Comparison of ENCODE assay signal across 9 mouse cellular contexts in the genomic region with DNA sequence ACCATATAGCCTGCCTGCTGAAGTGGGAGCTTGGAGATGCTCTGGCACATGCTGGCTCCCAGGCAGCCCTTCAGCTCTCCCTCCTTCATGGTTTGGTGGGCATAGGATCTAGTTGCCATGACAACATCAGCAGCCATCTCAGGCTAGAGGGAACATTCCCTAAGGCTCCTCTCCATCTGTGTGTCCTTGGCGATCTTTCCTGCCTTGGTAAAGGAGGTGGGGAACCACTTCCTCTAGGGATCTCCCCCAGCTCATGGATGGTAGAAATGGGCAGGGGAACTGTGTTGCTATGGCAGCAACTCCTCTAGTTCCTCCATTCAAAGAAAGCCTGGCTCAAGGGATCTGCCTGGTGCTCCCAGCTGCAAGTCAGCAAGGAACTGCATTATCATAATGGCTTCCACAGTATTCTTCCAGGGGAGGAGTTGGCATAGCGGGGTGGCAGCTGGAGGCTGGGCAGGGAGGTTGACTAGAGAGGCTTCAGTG.
DNase-seq lines count a peak whose midpoint lies in the region; ATAC-seq and TF ChIP-seq lines count a peak whose summit lies in the region.
"Had no signal": no experiment of that assay in that cellular context is flagged by ENCODE, and none has a peak within 500 bp of the region (broad histone marks: within the 10 kb centered on the region; RNA-seq: fewer than 3 reads in every experiment).

No protein-coding gene starts in this region.

- peaks cover 3% of the 10 kb centered on the region for H3K4me1 ChIP-seq in cerebellum, adult 2 months (ENCODE audit: control insufficient read depth, insufficient read depth, low read length)
- peaks cover 13% of the 10 kb centered on the region for H3K4me1 ChIP-seq in forebrain, postnatal 0 days (ENCODE audit: insufficient read depth)
- H3K4me1 ChIP-seq: liver, embryonic 12.5 days had no signal

- no peak for TF ChIP-seq POLR2A in cerebellum, adult 2 months (IDR thresholded peaks at IDR 0.05; ENCODE audit: borderline replicate concordance, insufficient read depth, low read length)

- ATAC-seq in forebrain, postnatal 0 days: peak; percentile 96
- ATAC-seq: liver, embryonic 12.5 days had no signal

- H3K9me3 ChIP-seq in forebrain, postnatal 0 days (ENCODE audit: low read length): no peaks in the 10 kb centered on the region
- H3K9me3 ChIP-seq: liver, embryonic 12.5 days had no signal

- no peak overlapping the region for H3K4me2 ChIP-seq in forebrain, postnatal 0 days (ENCODE audit: low read depth)
- H3K4me2 ChIP-seq: liver, embryonic 12.5 days had no signal

- no peak for TF ChIP-seq CTCF in cerebellum, adult 2 months (IDR thresholded peaks at IDR 0.05; ENCODE audit: borderline replicate concordance, insufficient read depth, low read depth, low read length)
- TF ChIP-seq CTCF in forebrain, postnatal 0 days (IDR thresholded peaks at IDR 0.05; ENCODE audit: low read depth): no peak

- no peaks in the 10 kb centered on the region for H3K27me3 ChIP-seq in cerebellum, adult 2 months (ENCODE audit: control insufficient read depth, insufficient read depth, low read length)
- no peaks in the 10 kb centered on the region for H3K27me3 ChIP-seq in forebrain, postnatal 0 days (ENCODE audit: insufficient read depth, low read length)
- H3K27me3 ChIP-seq: liver, embryonic 12.5 days had no signal

- DNase-seq in cerebellum, postnatal 14 days: peak; percentile 67 to 72
- no peak for DNase-seq in cerebellum, adult 2 months
- DNase-seq in forebrain, postnatal 0 days: peak; percentile 79
- DNase-seq in left cerebral cortex, postnatal 4 days: peak; percentile 73
- DNase-seq in right cerebral cortex, adult 18-20 months: peak; percentile 26
- no peak for DNase-seq in heart, postnatal 14 days
- no peak for DNase-seq in ovary, postnatal 36 days (ENCODE audit: low spot score)
- no peak for DNase-seq in urinary bladder, postnatal 14 days (ENCODE audit: low spot score)

- no peaks in the 10 kb centered on the region for H3K36me3 ChIP-seq in forebrain, postnatal 0 days (ENCODE audit: insufficient read depth)
- H3K36me3 ChIP-seq: liver, embryonic 12.5 days had no signal

- 59% methylated on average over 2 of the region's 2 CpGs for WGBS in cerebellum, adult 2 months
- 18% methylated on average over 2 of the region's 2 CpGs for WGBS in forebrain, postnatal 0 days

- H3K9ac ChIP-seq in forebrain, postnatal 0 days: no peak overlapping the region
- H3K9ac ChIP-seq: liver, embryonic 12.5 days had no signal

- H3K4me3 ChIP-seq in cerebellum, adult 2 months (replicated peaks; ENCODE audit: insufficient read depth, low read depth, low read length): no peak overlapping the region
- no peak overlapping the region for H3K4me3 ChIP-seq in forebrain, postnatal 0 days (ENCODE audit: low read depth, low read length)
- H3K4me3 ChIP-seq: liver, embryonic 12.5 days had no signal

- H3K27ac ChIP-seq in cerebellum, adult 2 months (ENCODE audit: insufficient read depth, low read length): no peak overlapping the region
- H3K27ac ChIP-seq in forebrain, postnatal 0 days (ENCODE audit: low read depth, low read length): 0 out of 2 replicates have a peak overlapping the region, but pooled peaks have one; percentile 21
- H3K27ac ChIP-seq: liver, embryonic 12.5 days had no signal

- intact Hi-C loops in left cerebral cortex, postnatal 4 days (cut with DNase I): no loop called here
- intact Hi-C loops in heart, postnatal 14 days (cut with DNase I): no loop called here

Comparison
In these comparisons a context has a peak if more than half of its experiments do, and no peak if none do; other contexts are left out.
1. DNase-seq: peak in cerebellum, postnatal 14 days (2 of 2), forebrain, postnatal 0 days (single experiment), left cerebral cortex, postnatal 4 days (single experiment) and right cerebral cortex, adult 18-20 months (single experiment); none in cerebellum, adult 2 months (0 of 2), heart, postnatal 14 days (0 of 2), ovary, postnatal 36 days (single experiment) and urinary bladder, postnatal 14 days (single experiment).